Mouse (Mus musculus): ENCODE results near the gene Cdk6. TPM values are rescaled to one million over a fixed set of nuclear protein-coding genes. Genes with fewer than 3 reads are reported as not detected.
A peak's percentile ranks its signal among the peaks of the same experiment; 100 is the strongest.

Cdk6 gene
- total RNA-seq, 1 experiment from 2014 or later, result 9.9 TPM

GRCm38 (mm10) chr5:3492776-3493636, 151.7 kb downstream of the Cdk6 start:
- no peak for ATAC-seq (replicated peaks; ENCODE audit: insufficient number of reproducible peaks, low FRiP score, low TSS enrichment, poor library complexity, severe bottlenecking)

GRCm38 (mm10) chr5:3493968-3494367, 152.7 kb downstream of the Cdk6 start:
- no peak for ATAC-seq (replicated peaks; ENCODE audit: insufficient number of reproducible peaks, low FRiP score, low TSS enrichment, poor library complexity, severe bottlenecking)

DNA sequence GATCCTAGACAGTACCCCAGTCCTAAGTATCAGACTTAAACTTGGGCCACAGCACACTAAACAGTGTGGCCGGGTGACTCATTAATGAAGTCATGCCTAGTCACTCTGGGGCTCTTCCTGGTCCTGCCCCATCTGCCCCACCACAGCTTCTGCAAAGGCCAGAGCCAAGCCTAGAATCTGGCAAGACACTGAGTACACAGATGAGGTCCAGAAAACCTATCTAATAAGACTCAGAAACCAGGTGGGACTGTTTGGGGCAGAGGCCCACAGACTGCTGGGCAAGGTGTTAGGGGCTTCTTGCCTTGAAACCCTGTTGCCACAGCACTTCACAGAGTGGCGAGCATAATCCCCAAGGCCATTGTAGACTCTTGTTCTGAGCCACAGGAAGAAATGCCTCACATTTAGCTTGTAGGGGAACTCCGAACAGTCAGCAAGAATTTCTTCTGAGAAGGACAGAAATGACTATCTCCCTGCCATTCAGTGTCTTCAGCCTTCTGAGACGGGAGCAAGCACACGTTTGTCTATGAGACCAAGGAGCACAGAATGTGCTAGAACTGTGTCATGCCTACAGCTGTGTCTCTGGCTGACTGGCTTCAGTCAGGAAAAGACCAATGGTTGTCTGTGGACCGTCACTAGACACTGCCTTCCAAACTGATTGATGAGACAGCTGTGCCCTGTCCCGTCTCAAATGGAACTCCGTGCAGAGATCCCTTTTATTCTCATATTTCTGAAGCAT, 153.3 kb downstream of the Cdk6 start:
- ATAC-seq (replicated peaks; ENCODE audit: insufficient number of reproducible peaks, low FRiP score, low TSS enrichment, poor library complexity, severe bottlenecking), result peak; percentile 89

- ATAC-seq (replicated peaks; ENCODE audit: insufficient number of reproducible peaks, low FRiP score, low TSS enrichment, poor library complexity, severe bottlenecking), result no peak
Observed at GRCm38 (mm10) chr5:3497505-3497925, 156.2 kb downstream of the Cdk6 start.

DNA sequence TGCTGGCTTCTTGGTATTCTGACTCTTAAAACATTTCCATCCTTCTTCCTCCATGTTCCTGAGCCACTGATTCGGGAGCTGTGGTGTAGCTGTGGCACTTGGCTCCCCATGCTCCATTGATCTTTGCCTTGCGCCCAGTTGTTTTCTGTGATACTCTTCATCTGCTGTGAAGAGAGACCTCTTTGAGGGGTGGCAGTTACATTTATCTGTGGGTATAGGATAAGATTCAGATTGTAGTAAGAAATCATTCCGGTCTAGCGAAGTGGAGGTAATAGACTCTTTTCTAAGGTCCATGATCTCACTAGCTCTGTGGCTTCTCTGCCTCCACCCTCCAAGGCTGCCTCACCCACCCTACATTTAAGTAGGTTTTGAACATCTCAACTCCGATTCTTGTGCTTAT, 159.0 kb downstream of the Cdk6 start:
- ATAC-seq (replicated peaks; ENCODE audit: insufficient number of reproducible peaks, low FRiP score, low TSS enrichment, poor library complexity, severe bottlenecking), result no peak

GRCm38 (mm10) chr5:3500957-3501563, 159.8 kb downstream of the Cdk6 start:
- ATAC-seq (replicated peaks; ENCODE audit: insufficient number of reproducible peaks, low FRiP score, low TSS enrichment, poor library complexity, severe bottlenecking), result no peak

DNA sequence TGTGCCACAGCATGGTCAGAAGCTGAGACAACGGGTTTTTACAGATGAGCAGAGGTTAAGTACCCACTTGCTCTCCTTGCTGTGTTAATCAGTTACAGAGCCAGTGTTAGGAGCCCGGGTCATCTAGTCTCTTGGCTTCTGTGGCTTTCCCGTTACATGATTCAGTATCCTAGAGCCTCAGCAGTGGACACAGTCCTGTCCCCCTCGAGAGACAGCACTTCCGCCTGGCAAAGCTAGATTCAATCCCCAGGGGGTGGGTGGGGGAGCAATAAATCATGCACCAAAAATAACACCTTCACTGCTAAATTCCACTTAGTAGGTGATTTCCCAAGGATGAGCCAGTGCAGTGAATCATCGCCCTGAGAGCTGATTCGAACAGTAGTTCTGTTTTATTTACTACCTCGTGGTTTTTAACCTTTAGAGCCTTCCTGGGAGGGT, 160.3 kb downstream of the Cdk6 start:
- ATAC-seq (replicated peaks; ENCODE audit: insufficient number of reproducible peaks, low FRiP score, low TSS enrichment, poor library complexity, severe bottlenecking), result peak; percentile 57

- peak; percentile 86 for ATAC-seq (replicated peaks; ENCODE audit: insufficient number of reproducible peaks, low FRiP score, low TSS enrichment, poor library complexity, severe bottlenecking)
Observed at GRCm38 (mm10) chr5:3502610-3503350, 161.5 kb downstream of the Cdk6 start.

DNA sequence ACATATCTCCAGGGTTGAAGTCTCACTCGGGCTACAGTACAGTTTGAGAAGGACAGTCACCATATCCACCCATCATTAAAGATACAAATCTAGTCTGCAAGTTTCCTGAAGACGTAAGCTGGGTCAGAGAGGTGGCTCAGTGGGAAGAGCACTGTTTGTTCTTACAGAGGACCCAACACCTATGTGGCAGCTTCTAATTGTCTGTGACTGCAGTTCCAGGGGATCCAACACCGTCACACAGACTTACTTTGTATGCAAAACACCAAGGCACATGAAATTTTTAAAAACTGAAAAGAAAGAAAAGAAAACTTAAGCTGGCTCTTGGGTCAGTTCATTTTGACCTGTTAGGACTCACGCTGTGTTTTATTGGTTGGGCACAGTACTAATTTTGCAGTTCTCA, 162.1 kb downstream of the Cdk6 start:
- ATAC-seq (replicated peaks; ENCODE audit: insufficient number of reproducible peaks, low FRiP score, low TSS enrichment, poor library complexity, severe bottlenecking), result no peak

GRCm38 (mm10) chr5:3503836-3504323, 162.6 kb downstream of the Cdk6 start:
- no peak for ATAC-seq (replicated peaks; ENCODE audit: insufficient number of reproducible peaks, low FRiP score, low TSS enrichment, poor library complexity, severe bottlenecking)

- no peak for ATAC-seq (replicated peaks; ENCODE audit: insufficient number of reproducible peaks, low FRiP score, low TSS enrichment, poor library complexity, severe bottlenecking)
Observed at GRCm38 (mm10) chr5:3504453-3504852, 163.2 kb downstream of the Cdk6 start.

DNA sequence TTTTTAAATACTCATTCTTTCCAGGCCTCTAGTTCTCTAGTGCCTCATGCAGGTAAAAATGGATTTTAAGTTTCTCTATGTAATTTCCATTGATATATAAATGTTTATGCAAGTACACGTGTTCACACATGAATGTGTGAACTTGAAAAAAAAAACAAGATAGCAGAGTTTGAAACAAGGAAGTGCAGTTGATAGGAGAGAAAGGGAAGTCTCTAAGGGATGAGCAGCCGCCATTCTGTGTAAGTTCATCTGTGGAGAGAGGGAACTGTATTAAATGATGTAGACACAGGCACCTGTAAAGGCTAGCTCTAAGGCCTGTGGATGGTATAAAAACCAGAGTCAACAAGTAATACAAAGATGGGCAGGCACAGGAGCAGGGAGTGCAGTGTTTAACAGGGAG, 164.3 kb downstream of the Cdk6 start:
- ATAC-seq (replicated peaks; ENCODE audit: insufficient number of reproducible peaks, low FRiP score, low TSS enrichment, poor library complexity, severe bottlenecking), result no peak

DNA sequence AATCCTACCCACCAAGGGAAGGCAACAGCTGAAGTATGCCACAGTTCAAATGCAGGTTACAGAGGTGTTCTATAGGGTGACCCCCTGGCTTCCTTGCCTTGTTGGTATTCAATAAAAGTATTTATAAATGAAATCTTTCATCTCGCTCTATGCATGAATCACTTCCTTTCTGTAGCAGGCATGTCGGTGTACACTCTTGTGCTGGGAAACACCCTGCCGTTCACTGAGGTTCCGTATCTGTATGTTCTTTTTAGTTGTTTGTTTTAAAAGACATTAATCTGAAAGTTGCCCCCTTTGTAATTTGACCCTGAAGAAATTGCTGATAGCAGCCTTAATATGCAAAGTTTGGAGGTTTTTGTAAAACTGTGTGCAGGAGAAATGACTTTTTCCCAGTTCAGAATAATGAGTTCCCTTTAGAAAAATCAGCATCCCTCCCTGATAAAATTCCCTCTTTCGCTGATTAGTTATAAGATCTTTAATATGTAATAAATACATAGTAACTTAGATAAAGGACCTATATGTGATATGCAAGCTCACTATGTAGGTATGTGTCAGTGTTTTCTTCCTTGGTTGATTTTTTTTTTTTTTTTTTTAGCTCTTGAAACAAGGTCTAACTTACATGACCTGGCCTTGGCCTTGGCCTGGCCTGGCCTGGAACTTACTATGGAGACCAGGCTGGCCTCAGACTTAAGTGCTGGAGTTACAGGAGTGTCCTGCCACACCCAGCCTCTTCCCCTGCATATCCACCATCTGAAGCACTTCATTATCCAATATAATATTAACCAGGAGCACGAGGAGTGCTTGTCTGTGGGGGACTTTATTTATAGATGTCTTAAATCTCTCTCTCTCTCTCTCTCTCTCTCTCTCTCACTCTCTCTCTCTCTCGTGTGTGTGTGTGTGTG, 167.4 kb downstream of the Cdk6 start:
- ATAC-seq (replicated peaks; ENCODE audit: insufficient number of reproducible peaks, low FRiP score, low TSS enrichment, poor library complexity, severe bottlenecking), result no peak

- ATAC-seq (replicated peaks; ENCODE audit: insufficient number of reproducible peaks, low FRiP score, low TSS enrichment, poor library complexity, severe bottlenecking), result no peak
Observed at GRCm38 (mm10) chr5:3509503-3509902, 168.2 kb downstream of the Cdk6 start.

GRCm38 (mm10) chr5:3511097-3511795, 170.0 kb downstream of the Cdk6 start:
- no peak for ATAC-seq (replicated peaks; ENCODE audit: insufficient number of reproducible peaks, low FRiP score, low TSS enrichment, poor library complexity, severe bottlenecking)

- ATAC-seq (replicated peaks; ENCODE audit: insufficient number of reproducible peaks, low FRiP score, low TSS enrichment, poor library complexity, severe bottlenecking), result no peak
Observed at GRCm38 (mm10) chr5:3512584-3512983, 171.3 kb downstream of the Cdk6 start.

- ATAC-seq (replicated peaks; ENCODE audit: insufficient number of reproducible peaks, low FRiP score, low TSS enrichment, poor library complexity, severe bottlenecking), result no peak
Observed at GRCm38 (mm10) chr5:3514901-3515311, 173.6 kb downstream of the Cdk6 start.
